Comparison of ENCODE assay signal across 16 mouse cellular contexts in genomic region chr10:21320601-21321000, GRCm38 (mm10). TPM values are rescaled to one million over a fixed set of nuclear protein-coding genes. Genes with fewer than 3 reads are reported as not detected.
DNase-seq lines count a peak whose midpoint lies in the region.
"Had no signal": no experiment of that assay in that cellular context is flagged by ENCODE, and none has a peak within 500 bp of the region (broad histone marks: within the 10 kb centered on the region; RNA-seq: fewer than 3 reads in every experiment).

No protein-coding gene starts in this region.

- intact Hi-C loops in left cerebral cortex, postnatal 10 days (cut with DNase I), result no loop called here

- DNase-seq in left cerebral cortex, adult 11 months (ENCODE audit: low spot score), result peak; percentile 25
- DNase-seq in left cerebral cortex, postnatal 10 days (ENCODE audit: extremely low spot score in 1 of 2, low spot score in 2 of 2), result no peak
- peak; percentile 64 for DNase-seq in right cerebral cortex, adult 18-20 months
- no peak for DNase-seq in right cerebral cortex, postnatal 4 days
- peak; percentile 62 for DNase-seq in induced T-regulatory cell, adult 2 months (ENCODE audit: low read depth)
- peak; percentile 77 for DNase-seq in telencephalon, adult 2 months (ENCODE audit: low read depth, low spot score)
- DNase-seq in cerebellum, postnatal 25 days, result no peak
- DNase-seq: adrenal gland, adult 8-10 months; adrenal gland, postnatal 36 days; cerebellum, adult 11 months; cerebellum, adult 8-10 months; cerebellum, postnatal 14 days; gastrocnemius, postnatal 14 days; heart, adult 2 months had no signal

RNA-seq across cellular contexts. Expression of gene Hbs1l, which starts 24.8 kb away (rescaled TPM):
- 10 to 100 TPM; 86.4 to 87.6 TPM for total RNA-seq in left cerebral cortex, postnatal 10 days (2021)

RNA-seq across cellular contexts. Expression of gene Aldh8a1, which starts 56.5 kb away (rescaled TPM):
- not detected for total RNA-seq in left cerebral cortex, postnatal 10 days (2021)
- total RNA-seq: adrenal gland, postnatal 36 days; gastrocnemius, adult 18-20 months; gastrocnemius, postnatal 14 days; heart, adult 2 months; heart, postnatal 25 days had no signal

Comparison
In these comparisons a context has a peak if more than half of its experiments do, and no peak if none do; other contexts are left out.
1. DNase-seq: peak in left cerebral cortex, adult 11 months (single experiment), right cerebral cortex, adult 18-20 months (single experiment), induced T-regulatory cell, adult 2 months (single experiment) and telencephalon, adult 2 months (single experiment); none in left cerebral cortex, postnatal 10 days (0 of 2), right cerebral cortex, postnatal 4 days (single experiment) and cerebellum, postnatal 25 days (0 of 2).